Mouse (Mus musculus) cerebellum, adult (tissue): ENCODE measurements around the gene Apex1.
"Not testable (repeated sequence)": the region's sequence is repeated elsewhere in the genome, so short reads cannot be mapped to it uniquely, and the experiment has no call there.

Source experiments
- ATAC-seq: cut with Nextera tagmentation; 2 replicates; pipeline ENCODE4 v1.9.2; 2017; ENCODE audit warnings: mild to moderate bottlenecking, moderate library complexity, mixed read lengths; ENCODE audit not compliant: insufficient number of reproducible peaks, low FRiP score, low TSS enrichment

The Apex1 gene

DNA sequence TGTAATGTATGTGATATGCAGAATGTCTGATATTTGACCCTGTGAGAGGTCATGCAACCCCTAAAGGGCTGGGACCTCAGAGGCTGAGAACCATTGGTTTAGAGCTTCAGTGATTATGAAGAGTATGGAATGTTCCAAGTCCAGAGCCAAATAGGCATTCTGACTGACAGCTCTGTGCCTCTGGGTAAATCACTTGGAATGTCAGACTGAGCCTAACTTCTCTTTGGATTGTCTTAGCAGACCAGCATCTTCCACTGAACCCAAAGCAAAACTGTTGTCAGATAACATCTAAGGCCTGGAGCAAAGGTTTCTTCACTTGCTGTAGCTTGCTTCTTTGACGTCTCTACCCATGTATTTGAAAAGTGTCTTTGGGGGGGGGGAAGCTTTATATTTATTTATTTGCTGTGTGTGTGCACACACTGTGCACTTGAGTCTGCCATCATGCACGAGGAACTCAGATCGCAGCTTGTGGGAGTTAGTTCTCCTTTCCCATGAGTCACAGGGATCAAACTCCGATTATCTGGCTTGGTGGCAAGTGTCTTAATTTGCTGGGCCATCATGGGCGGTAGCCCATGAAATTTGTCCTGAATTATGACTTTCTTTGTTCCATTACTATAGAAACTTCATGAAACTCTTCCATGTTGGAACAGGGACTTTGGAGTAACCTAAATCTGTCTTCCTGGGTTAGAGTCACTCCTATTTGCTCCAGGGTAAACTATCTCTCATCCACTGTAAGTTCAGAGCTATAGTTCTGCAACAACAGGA is 43.6 kb downstream of the Apex1 start:
- no peak for ATAC-seq

- ATAC-seq = no peak
Observed at GRCm38 (mm10) chr14:50969041-50969440, 44.3 kb downstream of the Apex1 start.

GRCm38 (mm10) chr14:50969558-50970544 is 45.1 kb downstream of the Apex1 start:
- peak; percentile 68 for ATAC-seq

- ATAC-seq = no peak
Observed at GRCm38 (mm10) chr14:50970822-50971221, 46.1 kb downstream of the Apex1 start.

GRCm38 (mm10) chr14:50973054-50973453 is 48.3 kb downstream of the Apex1 start:
- not testable (repeated sequence) for ATAC-seq

- no peak for ATAC-seq
Observed at GRCm38 (mm10) chr14:50973700-50974099, 48.9 kb downstream of the Apex1 start.

DNA sequence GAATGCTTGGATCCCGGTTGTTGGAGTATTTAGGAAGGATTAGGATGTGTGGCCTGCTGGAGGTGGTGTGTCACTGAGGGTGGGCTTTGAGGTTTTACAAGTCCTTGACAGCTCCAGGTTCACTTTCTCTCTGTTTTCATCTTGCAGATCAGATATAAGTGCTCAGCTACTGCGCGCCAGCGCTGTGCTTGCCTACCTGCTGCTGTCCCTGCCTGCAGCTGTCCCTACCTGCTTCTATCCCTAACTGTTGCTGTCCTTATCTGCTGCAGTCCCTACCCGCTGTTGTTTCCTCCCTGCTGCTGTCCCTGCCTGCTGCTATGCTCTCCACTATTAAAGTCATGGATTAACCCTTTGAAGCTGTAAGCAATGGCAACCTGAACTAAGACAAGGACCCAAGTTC is 50.2 kb downstream of the Apex1 start:
- ATAC-seq = no peak

DNA sequence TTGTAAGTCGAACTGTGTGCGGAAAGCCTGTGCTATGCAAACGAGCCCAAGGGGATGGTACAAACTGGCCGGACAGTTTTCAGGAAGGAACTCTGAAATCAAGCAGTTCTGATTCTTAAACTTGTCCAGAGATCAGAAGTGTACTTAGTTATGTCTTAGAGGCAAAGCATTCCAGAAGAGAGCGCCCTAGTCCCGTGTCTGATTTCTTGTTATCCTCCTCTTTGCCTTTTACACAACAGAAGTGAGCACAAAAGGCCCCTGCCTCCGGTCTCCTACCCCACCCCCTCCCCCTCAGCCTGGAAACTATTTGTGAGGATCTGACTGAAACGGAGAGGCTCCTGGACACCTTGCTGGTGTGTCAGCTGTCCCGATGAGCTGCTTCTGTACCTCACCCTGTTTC is 51.9 kb downstream of the Apex1 start:
- ATAC-seq = no peak
